Mouse (Mus musculus) forebrain, embryonic 10.5 days (tissue): ENCODE measurements around the gene Pawr. TPM values are rescaled to one million over a fixed set of nuclear protein-coding genes. Genes with fewer than 3 reads are reported as not detected.

Experiments
- DNase-seq: peaks from one replicate; pipeline ENCODE4 v3.0.0-alpha.2; 2017; ENCODE audit warnings: low spot score; ENCODE audit errors: extremely low spot score
- H3K27ac ChIP-seq: fragments of 300-500 bp; sonication (generic); 2 replicates; pipeline ENCODE4 v1.5.1; 2016; ENCODE audit warnings: mild to moderate bottlenecking
- H3K27me3 ChIP-seq: fragments of 300-500 bp; sonication (generic); 2 replicates; pipeline ENCODE4 v1.6.1; 2016; ENCODE audit warnings: mild to moderate bottlenecking; ENCODE audit not compliant: poor library complexity, severe bottlenecking
- H3K36me3 ChIP-seq: fragments of 300-500 bp; sonication (generic); replicated peaks from 2 replicates; pipeline ENCODE4 v1.6.1; 2016; ENCODE audit warnings: mild to moderate bottlenecking, moderate library complexity
- H3K4me1 ChIP-seq: fragments of 300-500 bp; sonication (generic); 2 replicates; pipeline ENCODE4 v1.6.1; 2016
- H3K4me3 ChIP-seq: fragments of 300-500 bp; sonication (generic); 2 replicates; pipeline ENCODE4 v1.5.1; 2016; ENCODE audit warnings: mild to moderate bottlenecking, moderate library complexity
- H3K9me3 ChIP-seq: fragments of 300-500 bp; sonication (generic); 2 replicates; pipeline ENCODE4 v1.6.1; 2016; ENCODE audit warnings: mild to moderate bottlenecking, moderate library complexity
- WGBS: fragments of 180-500 bp; shearing (Covaris S2); methylation state at CpG from one replicate; pipeline ENCODE4 v1.1.7; 2016; 5-methylcytosine and 5-hydroxymethylcytosine counted together
- polyA plus RNA-seq: library from polyadenylated mRNA; unstranded; fragments of >200 nt; fragmentation: Nextera tagmentation; extraction: Ambion mirVana; gene quantifications from 2 replicates; pipeline ENCODE4 v1.2.1, GENCODE M21; 2016

The Pawr gene
- polyA plus RNA-seq, 1 experiment from 2014 or later = 12.7 TPM

- H3K4me3 ChIP-seq = no peak overlapping the region
- no peaks in the 10 kb centered on the region for H3K36me3 ChIP-seq
- H3K4me1 ChIP-seq = peaks cover 21% of the 10 kb centered on the region
- no peak overlapping the region for H3K27ac ChIP-seq
- WGBS = 91% methylated on average over 12 of the region's 12 CpGs
- no peak for DNase-seq
- peaks cover 24% of the 10 kb centered on the region for H3K27me3 ChIP-seq
- no peaks in the 10 kb centered on the region for H3K9me3 ChIP-seq
Measured at GRCm38 (mm10) chr10:108328983-108329382, 2.9 kb upstream of the Pawr start.

GRCm38 (mm10) chr10:108329771-108330170 lies 2.1 kb upstream of the Pawr start:
- Histone ChIP-seq H3K9me3 (no peaks in the 10 kb centered on the region), H3K4me3 (no peak overlapping the region), H3K27ac (no peak overlapping the region), H3K36me3 (no peaks in the 10 kb centered on the region), H3K4me1 (peaks cover 29% of the 10 kb centered on the region), H3K27me3 (peaks cover 24% of the 10 kb centered on the region)
- DNase-seq = no peak
- 87% methylated on average over 5 of the region's 5 CpGs for WGBS

DNA sequence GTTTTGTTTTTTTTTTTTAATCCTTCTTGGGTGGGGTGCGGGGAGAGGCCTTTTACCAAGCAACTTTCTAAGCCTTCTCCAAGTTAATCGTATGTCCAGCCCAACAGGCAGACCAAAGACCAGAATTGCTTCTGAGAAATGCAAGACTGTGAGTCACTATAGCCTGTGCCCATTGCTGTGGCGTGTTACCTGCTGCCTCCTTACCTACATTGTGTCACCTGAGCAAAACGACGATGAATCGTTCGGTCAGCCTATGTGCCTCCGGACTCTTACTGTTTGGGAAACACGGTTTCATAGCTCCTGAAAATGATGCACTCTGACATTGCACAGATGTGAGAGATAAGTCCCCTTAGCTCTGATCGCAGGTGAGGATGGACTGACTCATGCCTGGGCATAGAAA lies 957 bp upstream of the Pawr start:
- 10% methylated on average over 10 of the region's 10 CpGs for WGBS
- peaks cover 4% of the 10 kb centered on the region for H3K36me3 ChIP-seq
- peaks cover 24% of the 10 kb centered on the region for H3K27me3 ChIP-seq
- H3K9me3 ChIP-seq = no peaks in the 10 kb centered on the region
- H3K4me3 ChIP-seq = peak overlapping the region; percentile 87
- DNase-seq = no peak
- H3K4me1 ChIP-seq = peaks cover 41% of the 10 kb centered on the region
- H3K27ac ChIP-seq = no peak overlapping the region

DNA sequence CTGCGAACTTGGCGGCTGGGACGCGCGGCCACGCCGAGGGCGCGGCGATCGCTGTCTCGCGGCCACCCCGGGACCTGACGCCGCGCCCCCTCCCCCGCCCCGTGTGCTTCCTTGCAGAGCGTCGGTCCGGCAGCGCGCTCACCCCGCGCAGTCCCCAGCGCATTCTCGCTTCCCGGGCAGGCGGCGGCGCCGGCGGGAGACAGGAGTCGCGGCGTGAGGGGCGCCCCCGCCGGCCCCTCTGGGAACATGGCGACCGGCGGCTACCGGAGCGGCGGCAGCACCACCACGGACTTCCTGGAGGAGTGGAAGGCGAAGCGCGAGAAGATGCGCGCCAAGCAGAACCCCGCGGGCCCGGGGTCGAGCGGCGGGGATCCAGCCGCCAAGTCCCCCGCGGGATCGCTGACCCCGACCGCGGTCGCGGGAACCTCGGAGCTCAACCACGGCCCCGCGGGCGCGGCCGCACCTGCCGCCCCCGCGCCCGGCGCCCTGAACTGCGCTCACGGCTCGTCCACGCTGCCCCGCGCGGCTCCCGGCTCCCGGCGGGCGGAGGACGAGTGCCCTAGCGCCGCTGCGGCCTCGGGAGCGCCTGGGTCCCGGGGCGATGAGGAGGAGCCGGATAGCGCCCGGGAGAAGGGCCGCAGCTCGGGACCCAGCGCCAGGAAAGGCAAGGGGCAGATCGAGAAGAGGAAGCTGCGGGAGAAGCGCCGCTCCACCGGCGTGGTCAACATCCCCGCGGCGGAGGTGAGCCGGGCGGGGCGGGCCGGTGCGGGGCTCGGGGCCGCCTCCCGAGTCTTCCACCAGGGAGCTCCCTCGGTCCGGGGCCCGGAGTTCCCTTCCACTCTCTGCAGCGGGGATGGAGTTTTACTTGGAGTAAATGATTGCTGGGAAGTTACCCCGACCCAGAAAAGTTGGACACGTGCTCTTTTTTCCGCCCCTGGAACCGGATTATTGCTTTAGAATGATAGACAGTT lies 935 bp downstream of the Pawr start:
- Histone ChIP-seq H3K27ac (peak overlapping the region; percentile 95), H3K9me3 (no peaks in the 10 kb centered on the region), H3K4me3 (peak overlapping the region; percentile 87), H3K4me1 (peaks cover 54% of the 10 kb centered on the region), H3K27me3 (peaks cover 24% of the 10 kb centered on the region), H3K36me3 (peaks cover 21% of the 10 kb centered on the region)
- peak; percentile 61 for DNase-seq
- under 1% methylated on average over 128 of the region's 129 CpGs for WGBS

DNA sequence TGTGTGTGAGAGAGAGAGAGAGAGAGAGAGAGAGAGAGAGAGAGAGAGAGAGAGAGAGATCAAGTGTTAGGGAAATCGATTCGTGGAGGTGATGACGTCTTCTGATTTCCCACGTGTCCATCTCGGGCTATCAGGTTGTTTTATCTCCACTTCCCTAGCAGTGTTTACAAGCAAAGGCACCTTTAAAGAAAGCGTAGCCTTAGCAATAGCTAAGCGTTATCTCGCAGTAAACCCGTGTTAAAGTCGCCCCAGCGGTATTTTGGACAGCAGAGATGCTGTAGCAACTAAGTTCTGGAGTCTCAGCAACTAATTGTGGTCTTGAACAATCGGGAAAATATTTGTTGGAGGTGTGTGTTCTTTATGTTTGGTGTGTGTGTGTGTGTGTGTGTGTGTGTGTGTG lies 1.7 kb downstream of the Pawr start:
- peak; percentile 27 for DNase-seq
- peaks cover 25% of the 10 kb centered on the region for H3K36me3 ChIP-seq
- peaks cover 62% of the 10 kb centered on the region for H3K4me1 ChIP-seq
- H3K27ac ChIP-seq = peak overlapping the region; percentile 95
- no peaks in the 10 kb centered on the region for H3K9me3 ChIP-seq
- 5% methylated on average over 12 of the region's 12 CpGs for WGBS
- H3K27me3 ChIP-seq = peaks cover 24% of the 10 kb centered on the region
- peak overlapping the region; percentile 87 for H3K4me3 ChIP-seq

DNA sequence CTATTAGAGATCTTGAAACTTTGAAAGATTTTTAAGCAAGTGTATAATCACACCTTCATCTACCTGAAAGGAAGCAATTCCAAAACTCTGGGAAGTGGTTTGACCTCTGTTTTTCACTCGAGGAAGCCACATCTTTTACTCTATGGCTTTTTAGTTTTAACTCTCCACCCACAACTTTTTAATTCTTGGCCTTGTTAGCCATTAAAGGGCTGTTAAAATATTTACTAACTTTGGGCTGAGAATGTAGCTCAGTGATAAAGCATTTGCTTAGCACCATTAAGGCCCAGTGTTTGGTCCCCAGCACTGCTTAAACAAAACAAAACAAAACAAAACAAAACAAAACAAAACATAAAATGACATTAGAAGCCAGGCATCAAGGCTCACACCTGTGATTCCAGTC lies 2.2 kb downstream of the Pawr start:
- no peak for DNase-seq
- Histone ChIP-seq H3K36me3 (peaks cover 25% of the 10 kb centered on the region), H3K4me1 (peaks cover 66% of the 10 kb centered on the region), H3K27me3 (peaks cover 21% of the 10 kb centered on the region), H3K4me3 (peak overlapping the region; percentile 87), H3K9me3 (no peaks in the 10 kb centered on the region), H3K27ac (no peak overlapping the region)
- WGBS = 41% methylated on average over 1 of the region's 1 CpGs

- Histone ChIP-seq H3K36me3 (peaks cover 35% of the 10 kb centered on the region), H3K4me3 (no peak overlapping the region), H3K27me3 (peaks cover 8% of the 10 kb centered on the region), H3K9me3 (no peaks in the 10 kb centered on the region), H3K27ac (no peak overlapping the region), H3K4me1 (peaks cover 70% of the 10 kb centered on the region)
- WGBS = 93% methylated on average over 10 of the region's 10 CpGs
- no peak for DNase-seq
Measured at GRCm38 (mm10) chr10:108335736-108336292, 3.9 kb downstream of the Pawr start.

- no peak for DNase-seq
- Histone ChIP-seq H3K9me3 (no peaks in the 10 kb centered on the region), H3K4me1 (peaks cover 63% of the 10 kb centered on the region), H3K27ac (no peak overlapping the region), H3K27me3 (peaks cover under 1% of the 10 kb centered on the region; the same call in 1 of the 2 replicates), H3K4me3 (no peak overlapping the region), H3K36me3 (peaks cover 41% of the 10 kb centered on the region)
- 93% methylated on average over 9 of the region's 9 CpGs for WGBS
Measured at GRCm38 (mm10) chr10:108336581-108336980, 4.7 kb downstream of the Pawr start.

- no peaks in the 10 kb centered on the region; the same call in 1 of the 2 replicates for H3K9me3 ChIP-seq
- no peak for DNase-seq
- H3K4me3 ChIP-seq = no peak overlapping the region
- H3K27ac ChIP-seq = peak overlapping the region; percentile 71; the same call in 1 of the 2 replicates
- H3K36me3 ChIP-seq = peaks cover 57% of the 10 kb centered on the region
- WGBS = 69% methylated on average over 22 of the region's 22 CpGs
- no peaks in the 10 kb centered on the region for H3K27me3 ChIP-seq
- H3K4me1 ChIP-seq = peaks cover 56% of the 10 kb centered on the region
Measured at GRCm38 (mm10) chr10:108338055-108338961, 6.4 kb downstream of the Pawr start.

GRCm38 (mm10) chr10:108339118-108339517 lies 7.2 kb downstream of the Pawr start:
- peak overlapping the region; percentile 71 for H3K27ac ChIP-seq
- H3K9me3 ChIP-seq = no peaks in the 10 kb centered on the region; the same call in 1 of the 2 replicates
- H3K4me3 ChIP-seq = no peak overlapping the region
- H3K27me3 ChIP-seq = no peaks in the 10 kb centered on the region
- no peak for DNase-seq
- WGBS = 85% methylated on average over 5 of the region's 5 CpGs
- peaks cover 65% of the 10 kb centered on the region for H3K36me3 ChIP-seq
- peaks cover 48% of the 10 kb centered on the region for H3K4me1 ChIP-seq

DNA sequence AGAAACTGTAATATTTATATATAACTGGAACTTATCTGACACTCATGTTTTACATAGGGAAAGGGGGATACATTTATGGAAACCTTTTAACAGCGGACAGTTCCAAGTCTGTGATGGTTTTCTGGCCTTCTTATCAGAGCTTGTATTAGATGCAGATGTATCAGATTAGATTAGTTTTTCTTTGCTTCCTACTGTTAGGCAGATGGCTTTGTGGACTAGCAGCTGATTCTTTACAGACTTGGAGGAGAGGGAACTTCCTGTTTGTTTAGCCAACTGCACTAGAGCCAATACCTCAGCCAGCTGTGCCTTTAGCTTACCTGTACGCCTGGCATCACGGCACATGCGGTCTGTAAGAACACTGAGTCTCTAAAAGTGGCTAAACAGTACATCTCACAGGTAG lies 8.0 kb downstream of the Pawr start:
- H3K27ac ChIP-seq = no peak overlapping the region
- peaks cover 41% of the 10 kb centered on the region for H3K4me1 ChIP-seq
- no peak overlapping the region for H3K4me3 ChIP-seq
- no peak for DNase-seq
- peaks cover 69% of the 10 kb centered on the region for H3K36me3 ChIP-seq
- WGBS = 88% methylated on average over 4 of the region's 4 CpGs
- no peaks in the 10 kb centered on the region; the same call in 1 of the 2 replicates for H3K9me3 ChIP-seq
- H3K27me3 ChIP-seq = no peaks in the 10 kb centered on the region

GRCm38 (mm10) chr10:108343734-108344133 lies 11.8 kb downstream of the Pawr start:
- Histone ChIP-seq H3K4me1 (peaks cover 8% of the 10 kb centered on the region), H3K27me3 (no peaks in the 10 kb centered on the region), H3K9me3 (peaks cover 15% of the 10 kb centered on the region; the same call in 1 of the 2 replicates), H3K4me3 (no peak overlapping the region), H3K36me3 (peaks cover 68% of the 10 kb centered on the region), H3K27ac (no peak overlapping the region)
- no peak for DNase-seq
